Mouse (Mus musculus): ENCODE results near the gene Hoxd11. TPM values are rescaled to one million over a fixed set of nuclear protein-coding genes. Genes with fewer than 3 reads are reported as not detected.
A peak's percentile ranks its signal among the peaks of the same experiment; 100 is the strongest.

The Hoxd11 gene
- polyA plus RNA-seq, 1 experiment from 2014 or later: not detected

DNA sequence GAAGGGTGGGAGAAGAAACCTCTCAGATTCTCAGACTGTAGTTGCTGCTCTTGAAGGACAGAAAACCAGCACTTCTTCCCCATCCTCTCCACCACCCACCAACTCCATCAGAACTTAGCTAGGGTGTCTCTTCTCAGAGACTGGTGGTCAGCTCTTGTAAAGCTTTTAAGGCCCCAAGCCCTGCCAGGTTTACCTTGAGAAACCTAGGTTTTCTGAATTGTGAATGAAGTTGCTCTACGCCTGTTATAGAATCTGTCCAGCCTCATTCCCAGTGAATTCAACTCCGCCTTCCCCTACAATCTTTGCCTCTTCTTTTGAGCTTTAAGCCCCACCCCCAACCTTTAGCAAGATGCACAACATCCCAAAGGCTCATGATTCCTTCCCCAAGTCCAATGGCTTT is 2.3 kb upstream of the Hoxd11 start:
- Histone ChIP-seq H3K27ac (replicated peaks) (no peak overlapping the region), H3K36me3 (replicated peaks) (no peaks in the 10 kb centered on the region), H3K4me1 (peaks cover 22% of the 10 kb centered on the region), H3K4me3 (no peak overlapping the region), H3K9me3 (no peaks in the 10 kb centered on the region), H3K27me3 (replicated peaks; ENCODE audit: low read depth, poor library complexity, severe bottlenecking) (peaks cover 100% of the 10 kb centered on the region)
- DNase-seq (ENCODE audit: low spot score): peak; percentile 34
- WGBS: 13% methylated on average over 2 of the region's 2 CpGs

DNA sequence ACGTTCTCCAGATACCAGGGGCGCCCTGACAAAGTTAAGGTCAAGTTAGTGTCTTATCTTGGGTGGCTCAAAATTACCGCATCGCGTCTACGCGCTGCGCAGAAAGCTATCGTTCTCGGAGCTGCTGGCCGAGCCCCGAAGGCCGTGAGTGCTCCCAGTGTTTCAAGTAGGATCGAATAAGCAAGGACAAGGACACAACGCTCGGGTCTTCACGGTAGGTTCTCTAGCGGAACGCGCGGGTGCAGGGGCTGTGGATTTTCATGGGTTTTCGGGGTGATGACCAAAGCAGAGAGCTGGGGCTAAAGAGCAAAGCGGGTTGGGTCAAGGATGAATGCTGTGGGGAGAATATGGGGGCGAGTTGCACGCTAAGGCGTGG is 227 bp downstream of the Hoxd11 start:
- no peaks in the 10 kb centered on the region for H3K36me3 ChIP-seq (replicated peaks)
- WGBS: under 1% methylated on average over 26 of the region's 26 CpGs
- peak; percentile 60 for DNase-seq (ENCODE audit: low spot score)
- H3K4me3 ChIP-seq: no peak overlapping the region
- H3K9me3 ChIP-seq: no peaks in the 10 kb centered on the region
- no peak overlapping the region for H3K27ac ChIP-seq (replicated peaks)
- H3K27me3 ChIP-seq (replicated peaks; ENCODE audit: low read depth, poor library complexity, severe bottlenecking): peaks cover 100% of the 10 kb centered on the region
- H3K4me1 ChIP-seq: peaks cover 22% of the 10 kb centered on the region

DNA sequence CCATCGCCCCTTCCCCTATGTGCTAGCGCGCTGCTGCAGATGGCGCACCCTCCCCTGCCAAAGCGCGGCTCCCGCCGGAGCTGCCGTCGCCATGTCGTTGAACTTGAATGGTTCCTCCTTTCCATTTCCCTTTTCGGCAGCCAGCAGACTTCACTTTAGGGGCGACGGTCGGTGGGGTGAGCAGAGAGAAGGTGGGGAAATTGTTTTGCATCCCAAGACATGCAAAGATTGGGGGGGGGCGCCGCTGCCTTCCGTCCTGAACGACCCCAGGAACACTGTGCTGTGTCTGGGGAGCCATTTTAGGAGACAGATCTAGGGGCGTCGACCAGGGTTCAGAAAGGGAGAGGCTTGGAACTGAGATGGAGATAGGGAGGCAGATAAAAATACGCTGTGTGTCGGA is 623 bp downstream of the Hoxd11 start:
- peaks cover 20% of the 10 kb centered on the region for H3K4me1 ChIP-seq
- H3K36me3 ChIP-seq (replicated peaks): no peaks in the 10 kb centered on the region
- H3K4me3 ChIP-seq: no peak overlapping the region
- under 1% methylated on average over 23 of the region's 23 CpGs for WGBS
- H3K9me3 ChIP-seq: no peaks in the 10 kb centered on the region
- H3K27me3 ChIP-seq (replicated peaks; ENCODE audit: low read depth, poor library complexity, severe bottlenecking): peaks cover 100% of the 10 kb centered on the region
- no peak overlapping the region for H3K27ac ChIP-seq (replicated peaks)
- DNase-seq (ENCODE audit: low spot score): no peak

- WGBS: 1% methylated on average over 21 of the region's 21 CpGs
- Histone ChIP-seq H3K4me3 (no peak overlapping the region), H3K27ac (replicated peaks) (no peak overlapping the region), H3K4me1 (peaks cover 17% of the 10 kb centered on the region), H3K36me3 (replicated peaks) (no peaks in the 10 kb centered on the region), H3K27me3 (replicated peaks; ENCODE audit: low read depth, poor library complexity, severe bottlenecking) (peaks cover 100% of the 10 kb centered on the region), H3K9me3 (no peaks in the 10 kb centered on the region)
- peak; percentile 43 for DNase-seq (ENCODE audit: low spot score)
Observed at GRCm38 (mm10) chr2:74680561-74681398, 1.4 kb downstream of the Hoxd11 start.

GRCm38 (mm10) chr2:74681594-74682531 is 2.5 kb downstream of the Hoxd11 start:
- peaks cover 17% of the 10 kb centered on the region for H3K4me1 ChIP-seq
- DNase-seq (ENCODE audit: low spot score): peak; percentile 68

GRCm38 (mm10) chr2:74682796-74683195 is 3.4 kb downstream of the Hoxd11 start:
- Histone ChIP-seq H3K4me3 (peak overlapping the region; percentile 39), H3K36me3 (replicated peaks) (no peaks in the 10 kb centered on the region), H3K9me3 (no peaks in the 10 kb centered on the region), H3K4me1 (peaks cover 17% of the 10 kb centered on the region), H3K27ac (replicated peaks) (no peak overlapping the region), H3K27me3 (replicated peaks; ENCODE audit: low read depth, poor library complexity, severe bottlenecking) (peaks cover 100% of the 10 kb centered on the region)
- WGBS: under 1% methylated on average over 51 of the region's 51 CpGs
- no peak for DNase-seq (ENCODE audit: low spot score)

More at GRCm38 (mm10) chr2:74681594-74682531, 2.5 kb downstream of the Hoxd11 start:
- Histone ChIP-seq H3K4me3 (peak overlapping the region; percentile 39), H3K36me3 (replicated peaks) (no peaks in the 10 kb centered on the region), H3K27ac (replicated peaks) (no peak overlapping the region), H3K27me3 (replicated peaks; ENCODE audit: low read depth, poor library complexity, severe bottlenecking) (peaks cover 100% of the 10 kb centered on the region), H3K9me3 (no peaks in the 10 kb centered on the region)
- WGBS: under 1% methylated on average over 78 of the region's 78 CpGs

DNA sequence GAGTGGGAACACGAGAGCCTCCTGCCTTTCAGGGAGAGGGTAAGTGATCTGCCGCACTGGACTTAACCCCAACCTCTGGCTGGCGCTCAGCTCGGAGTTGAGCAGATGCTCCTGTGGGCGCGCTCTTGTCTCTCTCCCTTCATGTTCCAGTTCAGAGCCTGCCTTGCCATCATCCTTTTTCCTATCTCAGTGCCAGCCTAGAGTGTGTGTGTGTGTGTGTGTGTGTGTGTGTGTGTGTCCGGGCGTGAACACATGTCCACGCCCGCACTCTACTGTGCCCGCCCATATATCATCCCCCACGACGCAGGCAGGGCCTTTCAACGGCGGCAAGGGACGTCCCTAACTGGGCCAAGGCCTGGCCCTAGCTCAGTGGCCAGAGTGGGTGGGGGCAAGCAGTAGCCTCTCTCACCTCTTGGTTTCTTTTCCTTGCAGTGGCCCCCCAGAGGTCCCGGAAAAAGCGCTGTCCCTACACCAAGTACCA is 4.2 kb downstream of the Hoxd11 start:
- WGBS: under 1% methylated on average over 18 of the region's 18 CpGs
- Histone ChIP-seq H3K27me3 (replicated peaks; ENCODE audit: low read depth, poor library complexity, severe bottlenecking) (peaks cover 100% of the 10 kb centered on the region), H3K36me3 (replicated peaks) (no peaks in the 10 kb centered on the region), H3K4me3 (no peak overlapping the region), H3K9me3 (no peaks in the 10 kb centered on the region), H3K4me1 (peaks cover 17% of the 10 kb centered on the region), H3K27ac (replicated peaks) (no peak overlapping the region)
- peak; percentile 59 for DNase-seq (ENCODE audit: low spot score)

GRCm38 (mm10) chr2:74684106-74684505 is 4.7 kb downstream of the Hoxd11 start:
- DNase-seq (ENCODE audit: low spot score): peak; percentile 43
- WGBS: 2% methylated on average over 12 of the region's 12 CpGs
- no peak overlapping the region for H3K4me3 ChIP-seq
- peaks cover 17% of the 10 kb centered on the region for H3K4me1 ChIP-seq
- no peaks in the 10 kb centered on the region for H3K36me3 ChIP-seq (replicated peaks)
- H3K27me3 ChIP-seq (replicated peaks; ENCODE audit: low read depth, poor library complexity, severe bottlenecking): peaks cover 100% of the 10 kb centered on the region
- no peaks in the 10 kb centered on the region for H3K9me3 ChIP-seq
- no peak overlapping the region for H3K27ac ChIP-seq (replicated peaks)

GRCm38 (mm10) chr2:74685059-74685603 is 5.8 kb downstream of the Hoxd11 start:
- Histone ChIP-seq H3K27ac (replicated peaks) (no peak overlapping the region), H3K36me3 (replicated peaks) (no peaks in the 10 kb centered on the region), H3K9me3 (no peaks in the 10 kb centered on the region), H3K4me3 (no peak overlapping the region), H3K27me3 (replicated peaks; ENCODE audit: low read depth, poor library complexity, severe bottlenecking) (peaks cover 100% of the 10 kb centered on the region), H3K4me1 (peaks cover 17% of the 10 kb centered on the region)
- peak; percentile 14 for DNase-seq (ENCODE audit: low spot score)
- WGBS: 8% methylated on average over 4 of the region's 4 CpGs

DNA sequence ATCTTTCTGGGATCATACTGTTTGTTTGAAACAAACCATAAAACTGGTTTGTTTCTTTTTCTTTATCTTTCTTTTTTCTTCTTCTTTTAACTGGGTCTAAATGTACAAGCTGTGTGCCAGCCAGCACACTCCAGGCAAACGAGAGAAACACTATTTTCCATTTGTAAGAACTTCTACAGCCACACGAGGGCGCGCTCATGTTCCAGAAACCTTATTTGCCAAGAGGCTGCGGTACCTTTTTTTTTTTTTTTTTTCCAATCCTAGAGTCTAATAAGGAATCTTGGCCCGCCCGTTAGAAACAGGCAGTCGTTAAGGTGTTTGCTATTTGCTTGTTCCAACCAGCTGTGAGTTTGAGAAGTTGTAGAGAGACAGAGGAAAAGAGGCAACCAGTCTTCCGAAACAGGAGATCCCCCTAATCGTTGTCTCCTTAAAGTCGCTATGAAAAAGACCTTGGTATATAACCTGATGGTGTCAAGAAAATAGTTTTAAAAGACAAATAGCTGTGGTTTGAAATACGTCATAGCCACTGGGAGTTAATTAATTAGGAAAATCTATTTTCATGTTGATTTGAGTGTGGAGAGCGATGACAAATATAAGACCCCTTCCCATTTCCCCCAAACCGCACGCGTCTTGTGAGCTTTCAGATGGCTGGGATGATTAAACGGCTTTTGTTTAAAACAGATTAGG is 7.1 kb downstream of the Hoxd11 start:
- no peaks in the 10 kb centered on the region for H3K36me3 ChIP-seq (replicated peaks)
- 4% methylated on average over 17 of the region's 17 CpGs for WGBS
- no peaks in the 10 kb centered on the region for H3K9me3 ChIP-seq
- H3K4me1 ChIP-seq: peaks cover 20% of the 10 kb centered on the region
- H3K27me3 ChIP-seq (replicated peaks; ENCODE audit: low read depth, poor library complexity, severe bottlenecking): peaks cover 100% of the 10 kb centered on the region
- H3K4me3 ChIP-seq: no peak overlapping the region
- no peak overlapping the region for H3K27ac ChIP-seq (replicated peaks)
- peak; percentile 80 for DNase-seq (ENCODE audit: low spot score)

DNA sequence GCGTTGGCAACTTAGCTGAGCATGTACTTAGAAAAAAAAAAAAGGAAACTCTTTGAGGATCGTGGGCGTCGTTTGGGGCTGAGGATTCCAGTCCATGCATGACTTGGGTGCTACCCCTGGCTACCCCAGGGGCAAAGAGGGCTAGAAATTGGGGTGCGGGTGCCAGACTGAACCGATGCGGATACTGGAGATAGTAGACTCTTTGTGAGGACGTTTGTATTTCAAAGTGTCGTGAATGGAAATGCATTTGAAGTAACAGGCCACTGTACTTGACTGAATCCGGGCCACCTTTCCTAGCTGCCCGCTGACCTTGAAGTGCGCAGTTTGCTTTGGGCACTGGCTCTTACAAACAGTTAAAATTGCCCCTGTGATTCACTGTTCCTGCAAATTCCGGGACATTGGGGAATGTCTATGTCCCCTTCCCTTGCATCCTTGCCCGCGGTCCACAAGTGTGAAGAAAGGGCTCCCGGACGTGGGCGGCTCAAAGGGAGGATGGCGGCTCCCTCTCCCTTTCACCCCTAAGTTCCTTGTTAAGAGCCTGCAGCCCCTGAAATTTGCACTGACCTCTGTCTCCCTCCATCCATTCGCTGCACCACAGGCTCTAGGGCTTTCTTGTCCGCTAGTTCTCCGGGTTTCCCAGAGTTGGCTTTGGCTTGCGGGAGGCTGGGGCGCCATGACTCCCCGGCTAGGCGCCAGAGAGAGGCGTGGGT is 7.8 kb downstream of the Hoxd11 start:
- Histone ChIP-seq H3K4me3 (no peak overlapping the region), H3K27me3 (replicated peaks; ENCODE audit: low read depth, poor library complexity, severe bottlenecking) (peaks cover 100% of the 10 kb centered on the region), H3K27ac (replicated peaks) (no peak overlapping the region), H3K9me3 (no peaks in the 10 kb centered on the region), H3K4me1 (peaks cover 17% of the 10 kb centered on the region), H3K36me3 (replicated peaks) (no peaks in the 10 kb centered on the region)
- DNase-seq (ENCODE audit: low spot score): peak; percentile 54
- under 1% methylated on average over 27 of the region's 27 CpGs for WGBS

Measured in embryonic facial prominence, embryonic 10.5 days (tissue).